Mouse (Mus musculus) neural tube, embryonic 12.5 days (tissue): ENCODE results near the gene Gm28047. TPM values are rescaled to one million over a fixed set of nuclear protein-coding genes. Genes with fewer than 3 reads are reported as not detected.
A peak's percentile ranks its signal among the peaks of the same experiment; 100 is the strongest.
"Not testable (repeated sequence)": the region's sequence is repeated elsewhere in the genome, so short reads cannot be mapped to it uniquely, and the experiment has no call there.

Experiments
- ATAC-seq: fragments of 200-750 bp; cut with Nextera tagmentation; 2 replicates; pipeline ENCODE4 v1.8.0; 2017; ENCODE audit warnings: low read depth, mild to moderate bottlenecking, moderate TSS enrichment, moderate library complexity; ENCODE audit not compliant: low FRiP score
- H3K27ac ChIP-seq: fragments of 300-500 bp; sonication (generic); 2 replicates; pipeline ENCODE4 v1.5.1; 2016
- H3K27me3 ChIP-seq: fragments of 300-500 bp; sonication (generic); replicated peaks from 2 replicates; pipeline ENCODE4 v1.6.1; 2016; ENCODE audit warnings: mild to moderate bottlenecking
- H3K36me3 ChIP-seq: fragments of 300-500 bp; sonication (generic); 2 replicates; pipeline ENCODE4 v1.6.1; 2016; ENCODE audit warnings: mild to moderate bottlenecking
- H3K4me1 ChIP-seq: fragments of 300-500 bp; sonication (generic); 2 replicates; pipeline ENCODE4 v1.6.1; 2016
- H3K4me2 ChIP-seq: fragments of 300-500 bp; sonication (generic); replicated peaks from 2 replicates; pipeline ENCODE4 v1.6.1; 2016; ENCODE audit warnings: mild to moderate bottlenecking
- H3K4me3 ChIP-seq: fragments of 300-500 bp; sonication (generic); 2 replicates; pipeline ENCODE4 v1.5.1; 2016
- H3K9ac ChIP-seq: fragments of 300-500 bp; sonication (generic); 2 replicates; pipeline ENCODE4 v1.6.1; 2016; ENCODE audit warnings: mild to moderate bottlenecking
- H3K9me3 ChIP-seq: fragments of 300-500 bp; sonication (generic); 2 replicates; pipeline ENCODE4 v1.6.1; 2016; ENCODE audit warnings: mild to moderate bottlenecking
- WGBS: fragments of 180-500 bp; shearing (Covaris S2); methylation state at CpG from one replicate; pipeline ENCODE4 v1.1.7; 2016; 5-methylcytosine and 5-hydroxymethylcytosine counted together
- polyA plus RNA-seq: library from polyadenylated mRNA; unstranded; fragments of >200 nt; fragmentation: Nextera tagmentation; extraction: Ambion mirVana; gene quantifications from 2 replicates; pipeline ENCODE4 v1.2.1, GENCODE M21; 2016

Gene Gm28047
- polyA plus RNA-seq, 1 experiment from 2014 or later: not detected

- H3K4me2 ChIP-seq: no peak overlapping the region
Observed at GRCm38 (mm10) chr15:102614224-102614623, 10.6 kb downstream of the Gm28047 start.

GRCm38 (mm10) chr15:102612966-102613365, 11.9 kb downstream of the Gm28047 start:
- no peak overlapping the region for H3K4me2 ChIP-seq
- H3K36me3 ChIP-seq: no peaks in the 10 kb centered on the region
- H3K9me3 ChIP-seq: no peaks in the 10 kb centered on the region
- no peaks in the 10 kb centered on the region for H3K27me3 ChIP-seq
- no peak overlapping the region for H3K27ac ChIP-seq
- no peak for ATAC-seq
- no peak overlapping the region for H3K4me3 ChIP-seq
- H3K9ac ChIP-seq: no peak overlapping the region
- no peaks in the 10 kb centered on the region for H3K4me1 ChIP-seq

More at GRCm38 (mm10) chr15:102614224-102614623, 10.6 kb downstream of the Gm28047 start:
- Histone ChIP-seq H3K4me1 (no peaks in the 10 kb centered on the region), H3K27me3 (no peaks in the 10 kb centered on the region), H3K9me3 (no peaks in the 10 kb centered on the region), H3K27ac (no peak overlapping the region), H3K36me3 (no peaks in the 10 kb centered on the region), H3K9ac (no peak overlapping the region), H3K4me3 (no peak overlapping the region)
- ATAC-seq: no peak

GRCm38 (mm10) chr15:102608586-102608985, 16.3 kb downstream of the Gm28047 start:
- not testable (repeated sequence) for H3K27me3 ChIP-seq, H3K4me3 ChIP-seq, H3K36me3 ChIP-seq, H3K9me3 ChIP-seq, H3K4me1 ChIP-seq, H3K4me2 ChIP-seq, ATAC-seq, H3K27ac ChIP-seq, H3K9ac ChIP-seq
- 80% methylated on average over 1 of the region's 1 CpGs for WGBS

DNA sequence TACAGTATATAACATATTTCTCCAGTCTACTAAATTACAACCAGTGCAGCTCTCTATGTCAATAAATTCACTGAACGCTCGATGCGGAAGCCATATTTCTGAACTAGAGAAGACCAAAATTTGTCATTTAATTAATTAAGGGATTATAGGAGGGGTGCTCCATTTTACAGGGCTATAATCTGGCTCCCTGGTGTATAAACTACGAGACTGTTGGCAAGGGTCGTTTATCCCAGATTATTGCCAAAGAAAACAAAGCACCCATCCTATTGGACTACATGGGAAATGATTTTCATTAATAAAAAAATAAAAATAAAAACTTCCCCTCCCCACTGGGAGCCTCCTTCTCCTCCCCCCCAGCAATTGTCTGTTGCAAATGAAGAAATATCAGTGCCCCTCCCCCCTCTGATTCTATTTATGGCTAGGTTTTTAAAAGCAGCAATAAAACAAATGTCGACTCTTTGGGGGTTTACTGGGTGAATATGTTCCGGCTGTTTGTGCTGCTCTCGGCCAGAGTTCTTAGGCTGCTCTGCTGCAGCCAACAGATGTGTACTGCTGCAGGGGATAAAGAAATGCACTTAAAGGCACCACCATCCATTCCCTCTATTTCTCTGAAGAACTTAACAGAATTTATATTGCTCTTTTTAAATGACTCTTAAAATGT, 30.7 kb downstream of the Gm28047 start:
- 29% methylated on average over 8 of the region's 8 CpGs for WGBS
- peak overlapping the region; percentile 25; the same call in 1 of the 2 replicates for H3K4me2 ChIP-seq

GRCm38 (mm10) chr15:102592674-102593073, 32.2 kb downstream of the Gm28047 start:
- H3K9ac ChIP-seq: no peak overlapping the region
- H3K27ac ChIP-seq: no peak overlapping the region
- peaks cover 8% of the 10 kb centered on the region for H3K4me1 ChIP-seq
- H3K27me3 ChIP-seq: no peaks in the 10 kb centered on the region
- H3K36me3 ChIP-seq: no peaks in the 10 kb centered on the region
- H3K9me3 ChIP-seq: no peaks in the 10 kb centered on the region
- no peak for ATAC-seq
- no peak overlapping the region for H3K4me2 ChIP-seq
- WGBS: 66% methylated on average over 1 of the region's 1 CpGs
- no peak overlapping the region for H3K4me3 ChIP-seq

More for the DNA sequence above, 30.7 kb downstream of the Gm28047 start:
- Histone ChIP-seq H3K27me3 (no peaks in the 10 kb centered on the region), H3K9ac (no peak overlapping the region), H3K4me1 (peaks cover 8% of the 10 kb centered on the region), H3K27ac (peak overlapping the region; percentile 15; the same call in 1 of the 2 replicates), H3K4me3 (no peak overlapping the region), H3K36me3 (no peaks in the 10 kb centered on the region), H3K9me3 (no peaks in the 10 kb centered on the region)
- ATAC-seq: no peak

DNA sequence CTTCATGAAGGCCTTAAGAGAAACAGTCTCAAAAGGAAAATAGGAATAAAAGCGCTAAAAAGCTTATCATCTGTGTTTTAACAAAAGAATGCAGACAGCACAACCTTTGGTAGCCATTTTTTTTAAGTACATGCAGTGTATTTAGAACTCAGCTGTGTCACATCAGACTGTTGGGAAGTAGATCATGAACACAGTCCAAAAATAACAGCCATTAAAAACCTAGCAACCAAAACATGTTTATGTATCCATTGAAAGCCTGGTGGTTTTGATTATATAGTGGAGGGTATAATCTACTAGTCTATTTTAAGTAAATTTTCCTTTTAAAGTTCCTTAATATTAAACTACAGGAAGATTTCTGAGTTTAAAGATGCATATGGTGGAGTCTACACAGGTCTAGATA, 34.3 kb downstream of the Gm28047 start:
- 96% methylated on average over 1 of the region's 1 CpGs for WGBS
- H3K27me3 ChIP-seq: no peaks in the 10 kb centered on the region
- no peak overlapping the region for H3K4me2 ChIP-seq

DNA sequence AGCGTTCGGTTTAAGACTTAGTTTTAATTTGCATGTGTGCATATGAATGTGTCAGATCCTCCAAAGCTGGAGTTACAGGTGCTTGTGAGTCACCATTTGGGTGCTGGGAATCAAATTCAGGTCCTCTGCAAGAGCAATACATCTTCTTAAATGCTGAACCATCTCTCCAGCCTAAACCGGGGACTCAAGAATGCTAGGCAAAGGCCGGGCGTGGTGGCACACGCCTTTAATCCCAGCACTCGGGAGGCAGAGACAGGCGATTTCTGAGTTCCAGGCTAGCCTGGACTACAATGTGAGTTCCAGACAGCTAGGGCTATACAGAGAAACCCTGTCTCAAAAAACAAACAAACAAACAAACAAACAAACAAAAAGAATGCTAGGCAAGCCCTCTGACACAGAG, 35.0 kb downstream of the Gm28047 start:
- ATAC-seq: no peak
- Histone ChIP-seq H3K4me1 (peaks cover 12% of the 10 kb centered on the region), H3K27ac (no peak overlapping the region), H3K4me2 (no peak overlapping the region), H3K36me3 (no peaks in the 10 kb centered on the region), H3K9me3 (no peaks in the 10 kb centered on the region), H3K9ac (no peak overlapping the region), H3K27me3 (no peaks in the 10 kb centered on the region), H3K4me3 (no peak overlapping the region)
- WGBS: 97% methylated on average over 8 of the region's 8 CpGs

More for the DNA sequence above, 34.3 kb downstream of the Gm28047 start:
- ATAC-seq: no peak
- Histone ChIP-seq H3K27ac (no peak overlapping the region), H3K4me3 (no peak overlapping the region), H3K9ac (no peak overlapping the region), H3K36me3 (no peaks in the 10 kb centered on the region), H3K4me1 (peaks cover 8% of the 10 kb centered on the region), H3K9me3 (no peaks in the 10 kb centered on the region)

DNA sequence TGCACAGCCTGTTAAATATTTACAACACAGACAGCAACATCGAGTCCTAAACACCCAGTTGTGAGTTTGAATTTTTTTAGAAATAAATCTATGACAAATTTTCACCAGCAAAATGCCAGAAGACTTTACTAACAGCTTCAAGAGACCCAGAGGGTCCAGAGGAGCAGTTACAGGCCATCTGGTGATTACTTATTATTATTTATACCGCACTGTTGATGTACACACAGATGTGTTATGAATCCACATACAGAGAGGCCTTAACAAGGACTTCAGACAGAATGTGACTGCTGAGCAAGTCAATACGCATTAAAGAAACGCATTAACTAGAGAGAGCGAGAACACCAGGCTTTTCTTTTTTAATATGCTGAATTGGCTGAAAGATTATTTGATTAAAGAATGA, 39.4 kb downstream of the Gm28047 start:
- Histone ChIP-seq H3K36me3 (no peaks in the 10 kb centered on the region), H3K9ac (no peak overlapping the region), H3K9me3 (no peaks in the 10 kb centered on the region), H3K4me3 (no peak overlapping the region), H3K27me3 (no peaks in the 10 kb centered on the region), H3K4me2 (no peak overlapping the region), H3K27ac (no peak overlapping the region), H3K4me1 (peaks cover 4% of the 10 kb centered on the region; the same call in 1 of the 2 replicates)
- no peak for ATAC-seq
- WGBS: 60% methylated on average over 5 of the region's 5 CpGs

- Histone ChIP-seq H3K4me3 (no peak overlapping the region), H3K9ac (no peak overlapping the region), H3K9me3 (no peaks in the 10 kb centered on the region), H3K27ac (0 out of 2 replicates have a peak overlapping the region, but pooled peaks have one; percentile 29), H3K27me3 (no peaks in the 10 kb centered on the region), H3K4me2 (0 out of 2 replicates have a peak overlapping the region, but pooled peaks have one; percentile 24), H3K36me3 (no peaks in the 10 kb centered on the region), H3K4me1 (peaks cover 4% of the 10 kb centered on the region; the same call in 1 of the 2 replicates)
- 32% methylated on average over 8 of the region's 8 CpGs for WGBS
- no peak for ATAC-seq
Observed at GRCm38 (mm10) chr15:102583708-102584383, 41.0 kb downstream of the Gm28047 start.

- 79% methylated on average over 1 of the region's 1 CpGs for WGBS
- no peak for ATAC-seq
- Histone ChIP-seq H3K9ac (no peak overlapping the region), H3K27ac (no peak overlapping the region), H3K4me3 (no peak overlapping the region), H3K4me2 (no peak overlapping the region), H3K4me1 (peaks cover 7% of the 10 kb centered on the region; the same call in 1 of the 2 replicates), H3K36me3 (no peaks in the 10 kb centered on the region), H3K9me3 (no peaks in the 10 kb centered on the region), H3K27me3 (no peaks in the 10 kb centered on the region)
Observed at GRCm38 (mm10) chr15:102581205-102581604, 43.7 kb downstream of the Gm28047 start.

DNA sequence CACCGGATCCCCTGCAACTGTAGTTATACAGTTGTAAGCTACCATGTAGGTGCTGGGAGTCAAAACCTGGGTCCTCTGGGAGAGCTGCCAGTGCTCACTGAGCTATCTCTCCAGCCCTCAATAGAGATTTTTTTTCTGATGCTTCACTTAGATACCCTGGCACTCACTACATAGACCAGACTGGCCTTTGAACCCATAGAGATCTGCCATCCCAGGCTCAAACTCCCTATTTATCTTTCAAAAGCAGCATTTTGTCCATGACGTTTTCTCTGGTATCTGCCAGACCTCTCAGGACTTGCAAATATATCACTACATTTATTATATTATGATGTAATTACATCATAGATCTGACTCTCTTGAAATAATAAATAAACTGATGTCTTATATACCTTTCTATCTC, 46.5 kb downstream of the Gm28047 start:
- no peak for ATAC-seq
- Histone ChIP-seq H3K27ac (no peak overlapping the region), H3K4me1 (0 out of 2 replicates have a peak, but pooled peaks cover 3% of the 10 kb centered on the region)

GRCm38 (mm10) chr15:102576972-102577371, 47.9 kb downstream of the Gm28047 start:
- Histone ChIP-seq H3K36me3 (no peaks in the 10 kb centered on the region), H3K4me1 (0 out of 2 replicates have a peak, but pooled peaks cover 3% of the 10 kb centered on the region), H3K9ac (no peak overlapping the region), H3K9me3 (no peaks in the 10 kb centered on the region), H3K4me3 (no peak overlapping the region), H3K27me3 (no peaks in the 10 kb centered on the region), H3K27ac (no peak overlapping the region), H3K4me2 (no peak overlapping the region)
- no peak for ATAC-seq
- WGBS: 74% methylated on average over 1 of the region's 1 CpGs

More for the DNA sequence above, 46.5 kb downstream of the Gm28047 start:
- no peaks in the 10 kb centered on the region for H3K36me3 ChIP-seq
- H3K9ac ChIP-seq: no peak overlapping the region
- no peak overlapping the region for H3K4me3 ChIP-seq
- H3K4me2 ChIP-seq: no peak overlapping the region
- no peaks in the 10 kb centered on the region for H3K9me3 ChIP-seq
- H3K27me3 ChIP-seq: no peaks in the 10 kb centered on the region
- 92% methylated on average over 2 of the region's 2 CpGs for WGBS
